Mouse (Mus musculus): ENCODE data around the gene Prss21. TPM values are rescaled to one million over a fixed set of nuclear protein-coding genes. Genes with fewer than 3 reads are reported as not detected.

Gene Prss21
- total RNA-seq (2023) = not detected

DNA sequence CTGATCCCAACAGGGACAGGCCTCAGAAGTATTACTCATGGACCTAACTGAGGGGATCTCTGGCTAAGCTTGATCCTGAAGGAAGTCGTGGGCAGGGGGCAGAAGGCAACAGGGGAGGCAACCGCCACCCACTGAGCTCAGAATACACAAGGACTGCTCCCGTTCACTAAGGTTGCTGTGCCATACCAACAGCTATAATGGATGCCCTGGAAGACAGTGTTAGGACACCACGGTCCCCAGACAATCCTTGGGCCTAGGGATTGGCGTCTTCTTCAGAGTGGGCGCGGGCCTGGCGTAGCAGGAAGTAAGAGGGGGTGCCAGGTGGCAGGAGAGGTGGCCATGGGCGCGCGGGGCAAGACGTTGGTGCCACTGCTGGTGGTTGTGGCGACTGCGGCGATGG is at the start of gene Prss21:
TSS of gene Prss21 (plus strand) at position 301 of the 400 bp plus-strand sequence.

DNA sequence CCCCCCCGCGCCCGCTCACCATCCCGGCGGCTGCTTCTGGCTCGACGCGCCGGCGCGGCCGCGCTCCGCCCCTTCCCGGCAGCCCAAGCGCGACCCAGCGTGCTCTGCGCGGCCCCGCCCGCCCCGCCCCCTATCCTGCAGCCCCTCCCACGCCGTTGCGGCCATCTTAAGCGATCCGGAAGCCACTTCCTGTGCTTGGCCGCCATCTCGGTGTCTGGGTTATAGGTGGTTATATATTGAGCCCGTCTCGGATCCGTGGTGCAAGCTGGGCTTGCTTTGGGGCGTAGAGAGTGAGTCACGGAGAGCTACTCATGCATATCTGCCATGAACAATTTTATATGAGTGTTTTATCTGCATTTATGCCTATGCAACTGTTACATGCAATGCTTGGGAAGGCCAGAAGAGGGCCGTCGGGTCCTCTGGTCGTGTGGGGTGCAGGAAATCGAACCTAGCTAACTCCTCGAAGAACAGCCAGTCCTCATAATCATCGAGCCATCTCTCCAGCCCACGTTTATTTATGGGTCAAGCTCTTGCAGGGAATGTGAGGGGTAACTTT is 38.7 kb upstream of the Prss21 start, which contains the start of gene Elob:
TSS of gene Elob (minus strand) at position 73 of the 556 bp plus-strand sequence.

DNA sequence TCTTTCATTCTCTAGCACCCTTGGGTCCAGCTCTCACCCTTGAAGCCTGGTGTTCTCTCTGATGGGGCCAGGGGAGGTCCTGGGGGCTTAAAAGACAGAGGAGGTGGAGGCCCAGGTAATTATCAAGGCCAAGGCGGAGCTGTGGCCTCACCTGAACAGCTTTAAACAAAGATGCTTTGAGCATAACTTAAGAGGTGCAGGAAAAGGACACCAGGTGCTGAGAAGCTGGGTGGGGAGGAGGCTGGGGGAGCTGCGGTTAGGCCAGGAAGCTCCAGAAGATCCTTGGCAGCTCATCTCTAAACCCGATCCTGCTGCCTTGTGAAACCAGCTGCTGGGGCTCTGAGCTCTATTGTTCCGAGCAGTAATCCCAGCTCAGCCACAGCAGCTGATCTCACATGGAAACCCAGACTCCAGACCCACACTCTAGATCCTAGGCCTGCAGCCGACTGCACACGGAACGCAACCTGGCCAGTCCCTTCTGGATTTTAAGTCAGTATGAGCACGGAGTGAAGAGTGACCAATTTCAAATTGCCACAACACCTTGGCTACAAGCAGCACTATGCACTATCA is 31.8 kb upstream of the Prss21 start, which contains the start of gene Prss33:
TSS of gene Prss33 (minus strand) at position 51 of the 570 bp plus-strand sequence.

DNA sequence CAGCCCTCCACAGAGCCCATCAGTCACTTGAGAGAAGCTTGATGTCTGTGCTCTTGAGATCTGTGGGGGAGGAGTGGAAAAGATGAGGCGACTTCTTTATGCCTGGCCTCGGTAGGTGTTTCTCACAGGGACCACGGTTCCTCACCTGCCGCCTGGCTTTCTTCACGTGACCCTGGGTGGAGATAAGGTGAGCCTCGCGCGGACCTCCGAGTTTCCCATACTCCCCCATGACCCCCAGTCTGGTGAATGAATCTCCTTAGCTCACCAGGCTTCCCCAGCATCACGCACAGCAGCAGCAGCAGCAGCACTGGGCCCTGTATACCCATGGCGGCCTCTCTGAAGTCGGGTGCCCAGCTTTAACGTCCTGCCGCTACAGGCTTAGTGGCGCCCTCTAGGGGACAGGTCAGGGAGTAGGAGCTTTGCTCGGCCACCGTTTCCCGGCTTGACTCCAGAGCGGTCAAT is 24.0 kb upstream of the Prss21 start, which contains the start of the genes Prss32 and Prss41:
TSS of gene Prss32 (plus strand) at position 44 of the 462 bp plus-strand sequence.
TSS of gene Prss41 (minus strand) at position 361 of the 462 bp plus-strand sequence.

DNA sequence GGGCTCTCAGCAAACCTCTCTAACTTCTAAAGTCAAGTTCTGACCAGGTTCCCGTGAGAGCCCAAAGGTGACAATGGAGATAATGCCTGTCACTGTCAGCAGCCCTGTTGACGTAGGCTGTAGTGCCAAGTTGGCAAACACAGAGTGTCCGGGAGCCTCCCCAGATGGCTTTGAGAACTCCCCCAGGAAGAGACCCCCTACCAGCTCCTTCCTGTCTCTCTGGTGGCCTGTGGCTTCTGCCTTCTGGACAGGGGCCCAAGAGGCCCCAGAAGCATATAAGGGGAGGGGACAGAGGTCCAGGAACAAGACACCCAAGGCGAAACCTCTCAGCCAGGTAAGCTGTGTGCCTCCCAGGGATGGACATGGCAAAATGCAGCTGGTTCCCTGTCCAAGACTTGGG is 12.7 kb downstream of the Prss21 start, which contains the start of the genes Dcpp1 and Dcpp2:
TSS of gene Dcpp1 (plus strand) at position 301 of the 400 bp plus-strand sequence.
TSS of gene Dcpp2 (plus strand) at position 305 of the 400 bp plus-strand sequence.

DNA sequence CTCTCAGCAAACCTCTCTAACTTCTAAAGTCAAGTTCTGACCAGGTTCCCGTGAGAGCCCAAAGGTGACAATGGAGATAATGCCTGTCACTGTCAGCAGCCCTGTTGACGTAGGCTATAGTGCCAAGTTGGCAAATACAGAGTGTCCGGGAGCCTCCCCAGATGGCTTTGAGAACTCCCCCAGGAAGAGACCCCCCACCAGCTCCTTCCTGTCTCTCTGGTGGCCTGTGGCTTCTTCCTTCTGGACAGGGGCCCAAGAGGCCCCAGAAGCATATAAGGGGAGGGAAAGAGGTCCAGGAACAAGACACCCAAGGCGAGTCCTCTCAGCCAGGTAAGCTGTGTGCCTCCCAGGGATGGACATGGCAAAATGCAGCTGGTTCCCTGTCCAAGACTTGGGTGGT is 49.3 kb downstream of the Prss21 start, which contains the start of gene Dcpp3:
TSS of gene Dcpp3 (plus strand) at position 301 of the 400 bp plus-strand sequence.

Other genes with a start within 250 kb of the Prss21 start
- gene Mmp25, start 222.8 kb upstream of the Prss21 start, total RNA-seq (2023) = 1 to 10 TPM; 3.0 to 3.1 TPM
- gene Bicdl2, start 207.6 kb upstream of the Prss21 start, total RNA-seq (2023) = not detected
- 10 to 100 TPM; 53.4 to 61.5 TPM for gene Hcfc1r1, start 194.5 kb upstream of the Prss21 start, total RNA-seq (2023)
- gene Thoc6, start 194.2 kb upstream of the Prss21 start, total RNA-seq (2023) = 10 to 100 TPM; 17.4 to 24.2 TPM
- gene Tnfrsf12a, start 190.6 kb upstream of the Prss21 start, total RNA-seq (2023) = 10 to 100 TPM; 20.6 to 32.5 TPM
- gene Cldn6, start 188.8 kb upstream of the Prss21 start, total RNA-seq (2023) = not detected
- not detected for gene Cldn9, start 184.0 kb upstream of the Prss21 start, total RNA-seq (2023)
- gene 1520401A03Rik, start 145.3 kb upstream of the Prss21 start, total RNA-seq (2023) = not detected
- 1 to 10 TPM; 3.3 to 3.7 TPM for gene Pkmyt1, start 141.7 kb upstream of the Prss21 start, total RNA-seq (2023)
- gene Paqr4, start 127.2 kb upstream of the Prss21 start, total RNA-seq (2023) = 1 to 10 TPM; 2.3 to 3.2 TPM
- gene Kremen2, start 122.2 kb upstream of the Prss21 start, total RNA-seq (2023) = not detected
- 10 to 100 TPM; 12.9 to 14.0 TPM for gene Flywch1, start 96.5 kb upstream of the Prss21 start, total RNA-seq (2023)
- gene Flywch2, start 82.0 kb upstream of the Prss21 start, total RNA-seq (2023) = not detected
- gene Srrm2, start 77.5 kb upstream of the Prss21 start, total RNA-seq (2023) = 100 to 1,000 TPM; 847 to 887 TPM
- gene Elob, start 38.9 kb upstream of the Prss21 start, total RNA-seq (2023) = 100 to 1,000 TPM; 156 to 174 TPM
- not detected for gene Prss33, start 32.0 kb upstream of the Prss21 start, total RNA-seq (2023)
- not detected for gene Prss32, start 24.2 kb upstream of the Prss21 start, total RNA-seq (2023)
- not detected for gene Prss41, start 23.9 kb upstream of the Prss21 start, total RNA-seq (2023)
- not detected for gene Dcpp1, start 12.8 kb downstream of the Prss21 start, total RNA-seq (2023)
- not detected for gene Dcpp2, start 12.8 kb downstream of the Prss21 start, total RNA-seq (2023)
- gene Dcpp3, start 49.4 kb downstream of the Prss21 start, total RNA-seq (2023) = not detected
- not detected for gene Sbp, start 73.6 kb downstream of the Prss21 start, total RNA-seq (2023)
- not detected for gene Sbpl, start 87.2 kb downstream of the Prss21 start, total RNA-seq (2023)
- 1 to 10 TPM; 3.1 to 3.4 TPM for gene Prss30, start 112.5 kb downstream of the Prss21 start, total RNA-seq (2023)
- gene Prss22, start 130.0 kb downstream of the Prss21 start, total RNA-seq (2023) = not detected
- gene Prss27, start 170.1 kb downstream of the Prss21 start, total RNA-seq (2023) = not detected
- gene Kctd5, start 205.4 kb downstream of the Prss21 start, total RNA-seq (2023) = 10 to 100 TPM; 16.8 to 19.2 TPM